Mouse (Mus musculus) intestine, embryonic 15.5 days (tissue): ENCODE measurements around the gene Hoxa7. TPM values are rescaled to one million over a fixed set of nuclear protein-coding genes. Genes with fewer than 3 reads are reported as not detected.

Source experiments
- ATAC-seq: fragments of 200-750 bp; cut with Nextera tagmentation; 2 replicates; pipeline ENCODE4 v1.8.0; 2017; ENCODE audit warnings: moderate TSS enrichment, moderate library complexity
- H3K27ac ChIP-seq: fragments of 300-500 bp; sonication (generic); 2 replicates; pipeline ENCODE4 v1.5.1; 2015; ENCODE audit warnings: mild to moderate bottlenecking, inconsistent platforms
- H3K27me3 ChIP-seq: fragments of 300-500 bp; sonication (generic); replicated peaks from 2 replicates; pipeline ENCODE4 v1.6.1; 2015; ENCODE audit warnings: inconsistent platforms
- H3K36me3 ChIP-seq: fragments of 300-500 bp; sonication (generic); 2 replicates; pipeline ENCODE4 v1.6.1; 2015; ENCODE audit warnings: inconsistent platforms
- H3K4me1 ChIP-seq: fragments of 300-500 bp; sonication (generic); replicated peaks from 2 replicates; pipeline ENCODE4 v1.6.1; 2015; ENCODE audit warnings: inconsistent platforms
- H3K4me2 ChIP-seq: fragments of 300-500 bp; sonication (generic); replicated peaks from 2 replicates; pipeline ENCODE4 v1.6.1; 2015; ENCODE audit warnings: mild to moderate bottlenecking, inconsistent platforms
- H3K4me3 ChIP-seq: fragments of 300-500 bp; sonication (generic); replicated peaks from 2 replicates; pipeline ENCODE4 v1.5.1; 2015; ENCODE audit warnings: inconsistent platforms
- H3K9ac ChIP-seq: fragments of 300-500 bp; sonication (generic); 2 replicates; pipeline ENCODE4 v1.6.1; 2015; ENCODE audit warnings: inconsistent platforms
- H3K9me3 ChIP-seq: fragments of 300-500 bp; sonication (generic); 2 replicates; pipeline ENCODE4 v1.6.1; 2016; ENCODE audit warnings: inconsistent platforms
- WGBS: fragments of 180-500 bp; shearing (Covaris S2); methylation state at CpG from one replicate; pipeline ENCODE4 v1.1.7; 2015; 5-methylcytosine and 5-hydroxymethylcytosine counted together
- polyA plus RNA-seq: library from polyadenylated mRNA; unstranded; fragments of >200 nt; fragmentation: Nextera tagmentation; extraction: Ambion mirVana; gene quantifications from 2 replicates; pipeline ENCODE4 v1.2.1, GENCODE M21; 2015

Hoxa7 gene
- polyA plus RNA-seq, 1 experiment from 2014 or later = 9.4 TPM

GRCm38 (mm10) chr6:52218643-52219215 is 2.9 kb downstream of the Hoxa7 start:
- H3K27me3 ChIP-seq = peaks cover 89% of the 10 kb centered on the region
- H3K9ac ChIP-seq = no peak overlapping the region

GRCm38 (mm10) chr6:52217895-52218642 is 3.6 kb downstream of the Hoxa7 start:
- H3K36me3 ChIP-seq = no peaks in the 10 kb centered on the region
- H3K27me3 ChIP-seq = peaks cover 85% of the 10 kb centered on the region
- no peak overlapping the region; the same call in 1 of the 2 replicates for H3K27ac ChIP-seq
- ATAC-seq = no peak
- H3K4me3 ChIP-seq = peak overlapping the region; percentile 42
- 16% methylated on average over 23 of the region's 23 CpGs for WGBS
- peaks cover 19% of the 10 kb centered on the region for H3K4me1 ChIP-seq
- peak overlapping the region; percentile 77 for H3K4me2 ChIP-seq
- peak overlapping the region; percentile 29 for H3K9ac ChIP-seq
- H3K9me3 ChIP-seq = no peaks in the 10 kb centered on the region

More at GRCm38 (mm10) chr6:52218643-52219215, 2.9 kb downstream of the Hoxa7 start:
- Histone ChIP-seq H3K36me3 (no peaks in the 10 kb centered on the region), H3K27ac (no peak overlapping the region), H3K4me2 (peak overlapping the region; percentile 77), H3K4me3 (peak overlapping the region; percentile 42; the same call in 1 of the 2 replicates), H3K4me1 (peaks cover 18% of the 10 kb centered on the region), H3K9me3 (no peaks in the 10 kb centered on the region)
- WGBS = 40% methylated on average over 14 of the region's 14 CpGs
- ATAC-seq = no peak

- under 1% methylated on average over 25 of the region's 25 CpGs for WGBS
- peak; percentile 55 for ATAC-seq
- Histone ChIP-seq H3K4me3 (peak overlapping the region; percentile 42), H3K4me2 (peak overlapping the region; percentile 77), H3K27ac (peak overlapping the region; percentile 37; the same call in 1 of the 2 replicates), H3K36me3 (no peaks in the 10 kb centered on the region), H3K9ac (peak overlapping the region; percentile 29; the same call in 1 of the 2 replicates), H3K9me3 (no peaks in the 10 kb centered on the region), H3K27me3 (peaks cover 85% of the 10 kb centered on the region), H3K4me1 (peaks cover 24% of the 10 kb centered on the region)
These were observed 4.2 kb downstream of the Hoxa7 start for GRCm38 (mm10) chr6:52217459-52217768.

GRCm38 (mm10) chr6:52216691-52217458 is 4.8 kb downstream of the Hoxa7 start:
- ATAC-seq = no peak
- peak overlapping the region; percentile 42 for H3K4me3 ChIP-seq
- peaks cover 22% of the 10 kb centered on the region for H3K4me1 ChIP-seq
- 1% methylated on average over 60 of the region's 60 CpGs for WGBS
- H3K27me3 ChIP-seq = peaks cover 82% of the 10 kb centered on the region
- H3K27ac ChIP-seq = peak overlapping the region; percentile 37; the same call in 1 of the 2 replicates
- no peaks in the 10 kb centered on the region for H3K36me3 ChIP-seq
- H3K9ac ChIP-seq = peak overlapping the region; percentile 51
- H3K9me3 ChIP-seq = no peaks in the 10 kb centered on the region
- H3K4me2 ChIP-seq = peak overlapping the region; percentile 77

- Histone ChIP-seq H3K9ac (peak overlapping the region; percentile 22), H3K36me3 (no peaks in the 10 kb centered on the region), H3K4me1 (peaks cover 26% of the 10 kb centered on the region), H3K4me3 (peak overlapping the region; percentile 42), H3K4me2 (peak overlapping the region; percentile 77), H3K27ac (no peak overlapping the region), H3K9me3 (no peaks in the 10 kb centered on the region), H3K27me3 (peaks cover 83% of the 10 kb centered on the region)
- ATAC-seq = no peak
- 11% methylated on average over 30 of the region's 30 CpGs for WGBS
These were observed 5.7 kb downstream of the Hoxa7 start for GRCm38 (mm10) chr6:52215771-52216535.

- H3K36me3 ChIP-seq = no peaks in the 10 kb centered on the region
- no peak overlapping the region for H3K27ac ChIP-seq
- ATAC-seq = no peak
- H3K27me3 ChIP-seq = peaks cover 80% of the 10 kb centered on the region
- H3K9ac ChIP-seq = no peak overlapping the region
- H3K4me1 ChIP-seq = peaks cover 26% of the 10 kb centered on the region
- H3K4me3 ChIP-seq = no peak overlapping the region
- H3K9me3 ChIP-seq = no peaks in the 10 kb centered on the region
- H3K4me2 ChIP-seq = no peak overlapping the region
- WGBS = 43% methylated on average over 3 of the region's 3 CpGs
These were observed 6.6 kb downstream of the Hoxa7 start for GRCm38 (mm10) chr6:52215070-52215469.

- Histone ChIP-seq H3K4me1 (peaks cover 30% of the 10 kb centered on the region), H3K4me3 (no peak overlapping the region), H3K4me2 (no peak overlapping the region), H3K9me3 (no peaks in the 10 kb centered on the region), H3K27me3 (peaks cover 80% of the 10 kb centered on the region), H3K36me3 (no peaks in the 10 kb centered on the region), H3K27ac (no peak overlapping the region), H3K9ac (no peak overlapping the region)
- no peak for ATAC-seq
- 52% methylated on average over 5 of the region's 5 CpGs for WGBS
These were observed 7.4 kb downstream of the Hoxa7 start for GRCm38 (mm10) chr6:52214271-52214670.

- peak within 1 kb of the TSS; percentile 91 for H3K27ac ChIP-seq
- WGBS = 10% methylated on average over 38 of the region's 38 CpGs
- H3K9ac ChIP-seq = peak within 1 kb of the TSS; percentile 69
- no peaks in the 10 kb centered on the region for H3K9me3 ChIP-seq
- peak; percentile 37; the same call in 1 of the 2 replicates for ATAC-seq
- peak within 1 kb of the TSS; percentile 52 for H3K4me3 ChIP-seq
- peak within 1 kb of the TSS; percentile 69 for H3K4me2 ChIP-seq
- H3K36me3 ChIP-seq = no peaks in the 10 kb centered on the region
- peaks cover 38% of the 10 kb centered on the region for H3K4me1 ChIP-seq
- H3K27me3 ChIP-seq = peaks cover 79% of the 10 kb centered on the region
These were observed 8.3 kb downstream of the Hoxa7 start, which contains the start of the genes Hoxa3 and Gm28308 for GRCm38 (mm10) chr6:52213119-52213986. Gene Hoxa3 (minus strand): TSS chr6:52213336. Gene Gm28308 (minus strand): TSS chr6:52213339.

- WGBS = 5% methylated on average over 22 of the region's 22 CpGs
- H3K4me1 ChIP-seq = peaks cover 42% of the 10 kb centered on the region
- H3K4me3 ChIP-seq = peak overlapping the region; percentile 52
- no peak for ATAC-seq
- H3K36me3 ChIP-seq = no peaks in the 10 kb centered on the region
- H3K4me2 ChIP-seq = peak overlapping the region; percentile 69
- no peaks in the 10 kb centered on the region for H3K9me3 ChIP-seq
- peak overlapping the region; percentile 69 for H3K9ac ChIP-seq
- peaks cover 76% of the 10 kb centered on the region for H3K27me3 ChIP-seq
- peak overlapping the region; percentile 91 for H3K27ac ChIP-seq
These were observed 9.0 kb downstream of the Hoxa7 start for GRCm38 (mm10) chr6:52212556-52213118.

GRCm38 (mm10) chr6:52211961-52212360 is 9.7 kb downstream of the Hoxa7 start:
- H3K9me3 ChIP-seq = no peaks in the 10 kb centered on the region
- H3K27me3 ChIP-seq = peaks cover 77% of the 10 kb centered on the region
- peak overlapping the region; percentile 48; the same call in 1 of the 2 replicates for H3K27ac ChIP-seq
- peak overlapping the region; percentile 69 for H3K4me2 ChIP-seq
- 6% methylated on average over 13 of the region's 13 CpGs for WGBS
- H3K36me3 ChIP-seq = no peaks in the 10 kb centered on the region
- peak overlapping the region; percentile 52 for H3K4me3 ChIP-seq
- peaks cover 41% of the 10 kb centered on the region for H3K4me1 ChIP-seq
- peak; percentile 27; the same call in 1 of the 2 replicates for ATAC-seq
- peak overlapping the region; percentile 69 for H3K9ac ChIP-seq
